Mouse (Mus musculus): ENCODE data around the gene Bbs9. TPM values are rescaled to one million over a fixed set of nuclear protein-coding genes. Genes with fewer than 3 reads are reported as not detected.
"Not testable (repeated sequence)": the region's sequence is repeated elsewhere in the genome, so short reads cannot be mapped to it uniquely, and the experiment has no call there.

The Bbs9 gene
- polyA plus RNA-seq, 1 experiment from 2014 or later: 13.5 TPM

DNA sequence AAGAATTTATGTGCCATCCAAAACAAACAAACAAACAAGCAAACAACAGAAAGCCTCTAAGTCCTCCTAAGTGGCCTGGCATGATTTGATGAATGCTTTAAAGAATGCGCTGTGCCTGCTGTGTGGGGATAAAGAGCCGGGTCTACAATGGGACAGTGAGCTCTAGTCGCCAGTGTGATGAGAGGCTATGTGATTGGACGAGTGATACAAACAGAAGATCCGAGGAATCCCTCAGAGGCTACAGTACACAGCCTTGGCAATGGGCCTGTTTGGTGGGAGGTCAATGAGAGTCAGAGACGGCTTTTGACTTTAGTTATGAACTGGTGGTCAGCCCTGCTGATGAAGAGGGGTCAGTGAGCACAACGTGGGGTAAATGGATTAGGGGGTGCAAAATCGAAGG lies 349.4 kb downstream of the Bbs9 start:
- no peak overlapping the region for H3K27ac ChIP-seq
- peaks cover 17% of the 10 kb centered on the region for H3K4me1 ChIP-seq
- no peak for DNase-seq (ENCODE audit: low spot score)
- 0 out of 2 replicates have a peak, but pooled peaks cover 4% of the 10 kb centered on the region for H3K27me3 ChIP-seq (ENCODE audit: low read depth, poor library complexity, severe bottlenecking)
- WGBS: 72% methylated on average over 8 of the region's 8 CpGs
- H3K36me3 ChIP-seq: no peaks in the 10 kb centered on the region
- H3K4me3 ChIP-seq: no peak overlapping the region
- no peaks in the 10 kb centered on the region for H3K9me3 ChIP-seq (replicated peaks)

DNA sequence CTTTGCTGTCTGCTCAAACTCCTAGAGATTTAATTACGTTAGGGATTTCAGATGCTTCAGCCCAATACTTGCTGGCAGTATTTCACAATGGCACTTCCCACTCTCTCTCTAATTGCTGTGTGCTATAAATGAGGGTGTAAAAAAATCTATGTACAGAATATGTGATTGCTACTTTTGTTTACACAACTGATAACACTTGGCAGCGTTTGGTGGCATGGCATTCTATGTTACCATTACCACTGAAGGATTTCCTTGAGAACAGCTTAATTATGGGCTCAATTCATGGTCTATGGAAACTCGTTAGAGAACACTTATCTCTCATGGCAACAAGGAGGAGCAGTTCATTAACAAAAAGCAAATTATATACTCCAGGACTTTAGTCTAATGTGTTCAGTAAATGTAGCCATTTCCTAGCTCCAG lies 351.1 kb downstream of the Bbs9 start:
- 0 out of 2 replicates have a peak, but pooled peaks cover 4% of the 10 kb centered on the region for H3K27me3 ChIP-seq (ENCODE audit: low read depth, poor library complexity, severe bottlenecking)
- DNase-seq (ENCODE audit: low spot score): no peak
- no peaks in the 10 kb centered on the region for H3K9me3 ChIP-seq (replicated peaks)
- H3K4me1 ChIP-seq: peaks cover 33% of the 10 kb centered on the region
- H3K27ac ChIP-seq: no peak overlapping the region
- no peak overlapping the region for H3K4me3 ChIP-seq
- 59% methylated on average over 3 of the region's 3 CpGs for WGBS
- no peaks in the 10 kb centered on the region for H3K36me3 ChIP-seq

DNA sequence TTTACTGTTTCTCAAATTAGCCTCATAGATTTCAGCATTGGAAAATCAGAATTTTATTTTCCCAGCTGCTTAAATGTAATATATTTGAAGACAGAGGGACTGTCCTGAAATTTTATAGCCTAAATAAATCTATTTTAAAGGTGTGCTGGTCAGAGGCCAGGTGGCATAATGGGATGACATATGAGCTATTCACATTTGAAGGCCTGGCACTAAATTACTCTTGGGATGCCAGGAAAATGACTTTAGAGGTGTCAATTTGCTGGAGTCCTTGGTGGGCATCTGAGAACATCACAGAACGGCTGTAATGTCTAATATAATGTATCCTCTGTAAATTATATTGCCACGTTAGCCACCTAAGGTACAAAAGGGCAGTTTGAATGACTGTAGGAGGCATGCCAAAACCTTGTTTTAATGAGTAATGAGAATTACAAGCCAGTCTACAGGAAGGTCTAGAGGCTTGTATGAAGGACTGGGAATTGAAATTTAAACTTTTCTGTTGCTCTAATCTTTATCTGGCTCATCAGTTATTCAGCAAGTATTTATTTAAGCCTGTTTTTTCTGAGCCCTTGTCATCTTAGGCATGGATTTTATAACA lies 351.8 kb downstream of the Bbs9 start:
- Histone ChIP-seq H3K4me3 (no peak overlapping the region), H3K36me3 (no peaks in the 10 kb centered on the region), H3K4me1 (peaks cover 33% of the 10 kb centered on the region), H3K27ac (no peak overlapping the region), H3K27me3 (ENCODE audit: low read depth, poor library complexity, severe bottlenecking) (0 out of 2 replicates have a peak, but pooled peaks cover 4% of the 10 kb centered on the region), H3K9me3 (replicated peaks) (no peaks in the 10 kb centered on the region)
- 46% methylated on average over 2 of the region's 2 CpGs for WGBS
- DNase-seq (ENCODE audit: low spot score): no peak

- H3K27ac ChIP-seq: no peak overlapping the region
- DNase-seq (ENCODE audit: low spot score): no peak
- peaks cover 33% of the 10 kb centered on the region for H3K4me1 ChIP-seq
- H3K27me3 ChIP-seq (ENCODE audit: low read depth, poor library complexity, severe bottlenecking): 0 out of 2 replicates have a peak, but pooled peaks cover 4% of the 10 kb centered on the region
- H3K9me3 ChIP-seq (replicated peaks): no peaks in the 10 kb centered on the region
- no peak overlapping the region for H3K4me3 ChIP-seq
- H3K36me3 ChIP-seq: no peaks in the 10 kb centered on the region
- 90% methylated on average over 21 of the region's 21 CpGs for WGBS
These were observed 353.9 kb downstream of the Bbs9 start for GRCm38 (mm10) chr9:22829212-22829960.

- DNase-seq (ENCODE audit: low spot score): no peak
- 96% methylated on average over 1 of the region's 1 CpGs for whole genome bisulfite sequencing
- Histone ChIP-seq H3K9me3 (replicated peaks) (no peaks in the 10 kb centered on the region), H3K36me3 (no peaks in the 10 kb centered on the region), H3K4me3 (no peak overlapping the region), H3K4me1 (peaks cover 34% of the 10 kb centered on the region), H3K27ac (no peak overlapping the region), H3K27me3 (ENCODE audit: low read depth, poor library complexity, severe bottlenecking) (no peaks in the 10 kb centered on the region)
These were observed 359.5 kb downstream of the Bbs9 start for GRCm38 (mm10) chr9:22834994-22835512.

DNA sequence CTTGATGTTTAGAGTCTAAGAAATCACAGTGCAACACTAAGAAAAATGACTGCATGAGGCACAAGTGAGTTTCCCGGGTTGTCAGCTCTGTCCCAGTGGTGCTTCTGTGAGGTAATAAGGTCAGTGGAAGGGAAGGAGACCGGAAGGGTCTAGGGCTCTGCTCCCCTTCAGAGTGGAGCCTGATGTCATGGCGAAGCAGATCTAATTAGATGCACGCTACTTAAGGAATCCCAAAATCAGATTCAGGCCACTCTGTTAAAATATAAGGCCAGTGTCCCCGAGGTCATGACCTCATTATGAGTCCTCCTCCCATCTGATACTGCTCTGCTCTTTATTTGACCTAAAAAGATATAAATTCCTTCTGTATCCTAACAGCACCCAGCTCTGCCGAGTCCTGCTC lies 361.5 kb downstream of the Bbs9 start:
- Histone ChIP-seq H3K4me1 (peaks cover 19% of the 10 kb centered on the region), H3K27ac (peak overlapping the region; percentile 73), H3K36me3 (no peaks in the 10 kb centered on the region), H3K27me3 (ENCODE audit: low read depth, poor library complexity, severe bottlenecking) (no peaks in the 10 kb centered on the region), H3K9me3 (replicated peaks) (no peaks in the 10 kb centered on the region), H3K4me3 (no peak overlapping the region)
- WGBS: 35% methylated on average over 6 of the region's 6 CpGs
- DNase-seq (ENCODE audit: low spot score): no peak

DNA sequence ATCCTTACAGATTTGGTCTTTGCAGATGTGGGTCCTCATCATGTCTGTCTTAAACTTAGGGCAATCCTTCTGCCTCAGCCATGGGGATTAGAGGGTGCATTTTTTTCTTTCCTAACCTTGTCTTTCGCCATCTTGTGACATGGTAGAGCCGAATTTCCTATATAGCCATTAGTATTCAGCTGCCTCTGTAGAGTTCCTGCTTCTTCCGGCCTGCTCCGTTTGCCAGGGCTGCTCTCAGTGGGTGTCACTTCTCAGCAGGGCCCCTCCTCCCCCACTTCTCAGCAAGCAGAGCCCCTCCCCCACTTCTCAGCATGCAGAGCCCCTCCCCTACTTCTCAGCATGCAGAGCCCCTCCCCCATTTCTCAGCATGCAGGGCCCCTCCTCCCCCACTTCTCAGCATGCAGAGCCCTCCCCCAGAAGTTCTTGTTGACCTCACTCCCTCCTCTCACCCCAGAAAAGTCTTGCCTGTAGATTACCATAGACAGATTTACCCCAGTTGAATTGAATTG lies 362.2 kb downstream of the Bbs9 start:
- peaks cover 19% of the 10 kb centered on the region for H3K4me1 ChIP-seq
- DNase-seq (ENCODE audit: low spot score): no peak
- peak overlapping the region; percentile 73 for H3K27ac ChIP-seq
- no peaks in the 10 kb centered on the region for H3K9me3 ChIP-seq (replicated peaks)
- no peak overlapping the region for H3K4me3 ChIP-seq
- H3K36me3 ChIP-seq: no peaks in the 10 kb centered on the region
- H3K27me3 ChIP-seq (ENCODE audit: low read depth, poor library complexity, severe bottlenecking): no peaks in the 10 kb centered on the region
- 29% methylated on average over 4 of the region's 4 CpGs for WGBS

- DNase-seq (ENCODE audit: low spot score): no peak
- Histone ChIP-seq H3K9me3 (replicated peaks) (no peaks in the 10 kb centered on the region), H3K27me3 (ENCODE audit: low read depth, poor library complexity, severe bottlenecking) (no peaks in the 10 kb centered on the region), H3K4me3 (no peak overlapping the region), H3K36me3 (no peaks in the 10 kb centered on the region), H3K27ac (no peak overlapping the region), H3K4me1 (peaks cover 4% of the 10 kb centered on the region; the same call in 1 of the 2 replicates)
- 96% methylated on average over 2 of the region's 2 CpGs for WGBS
These were observed 370.5 kb downstream of the Bbs9 start for GRCm38 (mm10) chr9:22846048-22846447.

DNA sequence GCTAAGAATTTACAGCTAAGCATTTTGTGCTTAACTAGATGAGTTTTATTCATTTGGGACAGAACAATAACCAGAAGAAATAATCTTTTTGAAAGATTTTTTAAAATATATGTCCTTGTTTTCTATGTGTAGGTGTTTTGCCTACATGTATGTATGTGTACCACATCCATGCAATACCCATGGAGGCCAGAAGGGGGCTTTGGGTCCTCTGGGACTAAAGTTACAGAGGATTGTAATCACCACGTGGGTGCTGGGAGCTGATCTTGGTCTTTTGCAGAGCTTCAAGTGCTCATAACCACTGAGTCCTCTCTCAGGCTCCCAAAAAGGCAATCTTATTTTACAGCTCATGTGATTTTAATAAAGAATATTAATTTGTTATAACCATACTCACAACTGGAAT lies 371.3 kb downstream of the Bbs9 start:
- no peak overlapping the region for H3K27ac ChIP-seq
- no peak for DNase-seq (ENCODE audit: low spot score)
- peaks cover 4% of the 10 kb centered on the region; the same call in 1 of the 2 replicates for H3K4me1 ChIP-seq
- H3K4me3 ChIP-seq: no peak overlapping the region
- no peaks in the 10 kb centered on the region for H3K36me3 ChIP-seq
- no peaks in the 10 kb centered on the region for H3K9me3 ChIP-seq (replicated peaks)
- 80% methylated on average over 1 of the region's 1 CpGs for WGBS
- no peaks in the 10 kb centered on the region for H3K27me3 ChIP-seq (ENCODE audit: low read depth, poor library complexity, severe bottlenecking)

GRCm38 (mm10) chr9:22848800-22849199 lies 373.3 kb downstream of the Bbs9 start:
- Histone ChIP-seq H3K9me3 (replicated peaks) (no peaks in the 10 kb centered on the region), H3K27me3 (ENCODE audit: low read depth, poor library complexity, severe bottlenecking) (no peaks in the 10 kb centered on the region), H3K36me3 (no peaks in the 10 kb centered on the region), H3K4me3 (no peak overlapping the region), H3K4me1 (peaks cover 4% of the 10 kb centered on the region; the same call in 1 of the 2 replicates), H3K27ac (no peak overlapping the region)
- DNase-seq (ENCODE audit: low spot score): no peak
- over 99% methylated on average over 3 of the region's 3 CpGs for WGBS

DNA sequence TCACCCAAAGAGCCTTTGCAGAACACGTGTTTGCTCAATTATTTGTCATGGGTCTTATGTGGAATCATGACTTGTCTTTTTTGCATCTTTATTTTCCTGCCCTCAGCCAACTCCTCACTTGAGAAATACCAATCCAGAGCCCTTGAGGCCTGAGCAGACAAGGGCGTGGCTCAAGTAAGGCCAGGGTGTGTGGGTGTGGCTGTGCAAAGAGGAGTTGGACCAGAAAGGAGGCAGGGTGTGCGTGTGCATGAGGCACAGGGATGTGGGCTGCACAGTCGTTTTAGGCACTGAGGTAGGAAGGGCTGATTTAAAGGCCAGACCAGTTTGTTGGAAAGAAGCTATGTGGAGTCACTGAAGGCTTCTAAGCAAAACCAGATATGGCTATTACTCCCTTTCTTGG lies 373.7 kb downstream of the Bbs9 start:
- no peaks in the 10 kb centered on the region for H3K27me3 ChIP-seq (ENCODE audit: low read depth, poor library complexity, severe bottlenecking)
- H3K4me1 ChIP-seq: peaks cover 4% of the 10 kb centered on the region; the same call in 1 of the 2 replicates
- 76% methylated on average over 4 of the region's 4 CpGs for WGBS
- no peaks in the 10 kb centered on the region for H3K9me3 ChIP-seq (replicated peaks)
- no peak for DNase-seq (ENCODE audit: low spot score)
- no peaks in the 10 kb centered on the region for H3K36me3 ChIP-seq
- H3K27ac ChIP-seq: no peak overlapping the region
- H3K4me3 ChIP-seq: no peak overlapping the region

DNA sequence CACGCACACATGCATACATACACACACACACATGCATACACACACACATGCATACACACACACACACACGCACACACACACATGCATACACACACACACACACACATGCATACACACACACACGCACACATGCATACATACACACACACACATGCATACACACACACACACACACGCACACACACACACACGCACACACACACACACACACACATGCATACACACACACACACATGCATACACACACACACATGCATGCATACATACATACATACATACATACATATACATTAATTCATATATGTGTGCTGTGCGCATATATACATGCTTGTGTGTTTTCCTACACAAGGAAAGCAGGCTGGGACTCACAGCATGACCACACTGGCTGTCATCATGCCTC lies 393.6 kb downstream of the Bbs9 start:
- WGBS: 85% methylated on average over 6 of the region's 6 CpGs
- H3K27ac ChIP-seq; H3K36me3 ChIP-seq; H3K4me1 ChIP-seq; H3K4me3 ChIP-seq; H3K9me3 ChIP-seq (replicated peaks); DNase-seq (ENCODE audit: low spot score); H3K27me3 ChIP-seq (ENCODE audit: low read depth, poor library complexity, severe bottlenecking): not testable (repeated sequence)

DNA sequence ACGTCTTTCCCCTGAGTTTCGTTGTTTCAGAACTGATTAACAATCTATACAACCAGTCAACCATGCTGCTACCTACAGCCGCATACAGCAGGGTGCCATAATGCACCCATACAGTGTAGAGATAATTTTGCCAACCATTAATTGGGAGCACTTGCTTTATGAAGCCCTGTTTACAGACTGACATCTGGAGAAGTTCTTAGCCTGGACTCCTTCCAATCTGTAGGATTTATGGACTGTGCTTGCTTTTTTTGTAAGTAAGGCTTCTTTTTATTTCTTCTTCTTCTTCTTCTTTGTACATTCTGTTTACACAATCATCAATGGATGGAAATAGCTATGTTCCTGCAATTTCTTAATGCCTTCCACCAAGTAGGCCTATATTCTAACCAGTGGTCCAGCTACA lies 395.1 kb downstream of the Bbs9 start:
- H3K27me3 ChIP-seq (ENCODE audit: low read depth, poor library complexity, severe bottlenecking): no peaks in the 10 kb centered on the region
- no peak overlapping the region for H3K27ac ChIP-seq
- WGBS: 89% methylated on average over 3 of the region's 3 CpGs
- H3K4me1 ChIP-seq: peaks cover 8% of the 10 kb centered on the region
- H3K4me3 ChIP-seq: no peak overlapping the region
- H3K36me3 ChIP-seq: no peaks in the 10 kb centered on the region
- no peaks in the 10 kb centered on the region for H3K9me3 ChIP-seq (replicated peaks)
- DNase-seq (ENCODE audit: low spot score): no peak
